Mouse (Mus musculus): ENCODE data around the gene Cox19.

DNA sequence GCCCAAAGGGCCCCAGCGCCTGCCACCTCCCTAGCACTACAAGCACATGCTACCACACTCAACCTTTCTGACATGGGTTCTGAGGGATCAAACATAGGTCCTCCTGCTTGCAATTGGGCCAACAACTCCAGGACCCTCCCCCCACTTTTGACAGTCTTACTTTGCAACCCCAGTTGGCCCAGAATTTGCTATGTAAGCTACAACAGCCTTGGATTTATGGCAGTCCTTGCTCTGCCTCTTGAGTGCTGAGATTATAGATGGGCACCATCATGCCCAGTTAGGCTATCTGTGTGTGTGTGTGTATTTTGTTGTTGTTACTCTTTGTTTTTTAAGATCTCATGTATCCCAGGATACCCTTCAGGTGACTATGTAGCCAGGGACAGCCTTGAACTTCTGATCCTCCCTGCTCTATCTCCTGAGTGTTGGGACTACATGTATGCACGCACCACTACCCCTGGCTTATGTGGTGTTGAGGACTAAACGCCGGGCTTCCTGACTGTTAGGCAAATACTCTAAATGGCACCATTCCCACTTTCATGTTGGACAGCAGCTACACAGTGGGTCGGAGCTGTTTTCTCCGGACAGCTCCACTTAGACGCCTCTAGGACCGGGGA is 28.7 kb upstream of the Cox19 start:
- no peak for TF ChIP-seq CTCF (IDR thresholded peaks at IDR 0.05; ENCODE audit: borderline replicate concordance, insufficient read depth, low read depth, low read length)
- TF ChIP-seq POLR2A (IDR thresholded peaks at IDR 0.05; ENCODE audit: borderline replicate concordance, insufficient read depth, low read length) = no peak
